Mouse (Mus musculus) limb, embryonic 10.5 days (tissue): ENCODE results near the gene Alx1. TPM values are rescaled to one million over a fixed set of nuclear protein-coding genes. Genes with fewer than 3 reads are reported as not detected.
A peak's percentile ranks its signal among the peaks of the same experiment; 100 is the strongest.

Experiments used
- DNase-seq: peaks from one replicate; pipeline ENCODE4 v3.0.0-alpha.2; 2017; ENCODE audit warnings: low spot score
- H3K27ac ChIP-seq: fragments of 300-500 bp; sonication (generic); 2 replicates; pipeline ENCODE4 v1.5.1; 2016; ENCODE audit warnings: mild to moderate bottlenecking
- H3K27me3 ChIP-seq: fragments of 300-500 bp; sonication (generic); 2 replicates; pipeline ENCODE4 v1.6.1; 2016; ENCODE audit warnings: low read depth, mild to moderate bottlenecking; ENCODE audit not compliant: poor library complexity, severe bottlenecking
- H3K36me3 ChIP-seq: fragments of 300-500 bp; sonication (generic); 2 replicates; pipeline ENCODE4 v1.6.1; 2016; ENCODE audit warnings: mild to moderate bottlenecking, moderate library complexity
- H3K4me1 ChIP-seq: fragments of 300-500 bp; sonication (generic); 2 replicates; pipeline ENCODE4 v1.6.1; 2016
- H3K4me3 ChIP-seq: fragments of 300-500 bp; sonication (generic); 2 replicates; pipeline ENCODE4 v1.5.1; 2016; ENCODE audit warnings: mild to moderate bottlenecking, moderate library complexity
- H3K9me3 ChIP-seq: fragments of 300-500 bp; sonication (generic); replicated peaks from 2 replicates; pipeline ENCODE4 v1.6.1; 2016; ENCODE audit warnings: mild to moderate bottlenecking
- WGBS: fragments of 180-500 bp; shearing (Covaris S2); methylation state at CpG from one replicate; pipeline ENCODE4 v1.1.7; 2016; 5-methylcytosine and 5-hydroxymethylcytosine counted together
- polyA plus RNA-seq: library from polyadenylated mRNA; unstranded; fragments of >200 nt; fragmentation: Nextera tagmentation; extraction: Ambion mirVana; gene quantifications from 2 replicates; pipeline ENCODE4 v1.2.1, GENCODE M21; 2016

Alx1 gene
- polyA plus RNA-seq, result 7.8 and 11.2 TPM in 2 replicates

DNA sequence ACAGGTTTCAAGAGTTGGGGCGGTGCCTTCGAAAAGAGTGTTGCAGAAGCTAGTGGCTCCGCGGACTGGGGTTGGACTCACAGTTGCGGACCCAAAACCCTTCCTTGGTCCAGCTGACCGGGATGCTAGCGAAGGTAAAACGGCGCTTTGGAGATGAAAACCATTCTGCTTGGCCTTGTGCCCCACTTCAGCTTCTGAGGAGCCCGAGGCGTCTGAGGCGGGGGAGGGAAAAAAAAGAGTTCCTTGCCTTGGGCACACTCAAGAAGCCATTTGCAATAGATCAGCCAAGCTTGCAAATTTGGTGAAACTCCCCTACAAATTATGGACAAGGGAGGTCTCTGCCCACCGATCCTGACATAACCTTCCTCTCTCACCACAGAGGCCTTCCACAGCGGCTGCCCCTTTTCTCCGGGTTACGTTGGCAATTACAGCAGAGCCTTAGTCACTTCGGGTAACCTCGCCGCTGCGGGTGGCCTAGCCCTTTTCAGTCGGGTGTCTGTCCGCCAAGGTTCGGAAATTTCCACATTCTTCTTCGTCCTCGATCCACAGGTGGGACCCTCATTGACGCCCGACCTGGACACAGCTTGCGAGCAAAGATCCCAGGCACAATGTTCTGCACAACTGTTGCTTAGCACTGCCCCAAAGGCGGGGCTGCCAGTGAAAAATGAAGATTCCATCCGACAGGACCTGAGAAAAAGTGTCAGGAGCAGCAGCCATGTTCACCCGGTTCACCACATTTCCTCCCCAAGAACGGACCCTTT, at the start of gene Alx1:
TSS of gene Alx1 (minus strand) at position 486 of the 761 bp plus-strand sequence.
- Histone ChIP-seq H3K9me3 (no peaks in the 10 kb centered on the region), H3K27me3 (peaks cover 73% of the 10 kb centered on the region), H3K27ac (peak within 1 kb of the TSS; percentile 83), H3K36me3 (no peaks in the 10 kb centered on the region), H3K4me3 (peak within 1 kb of the TSS; percentile 58), H3K4me1 (peaks cover 38% of the 10 kb centered on the region)
- 2% methylated on average over 32 of the region's 32 CpGs for WGBS
- peak; percentile 63 for DNase-seq

DNA sequence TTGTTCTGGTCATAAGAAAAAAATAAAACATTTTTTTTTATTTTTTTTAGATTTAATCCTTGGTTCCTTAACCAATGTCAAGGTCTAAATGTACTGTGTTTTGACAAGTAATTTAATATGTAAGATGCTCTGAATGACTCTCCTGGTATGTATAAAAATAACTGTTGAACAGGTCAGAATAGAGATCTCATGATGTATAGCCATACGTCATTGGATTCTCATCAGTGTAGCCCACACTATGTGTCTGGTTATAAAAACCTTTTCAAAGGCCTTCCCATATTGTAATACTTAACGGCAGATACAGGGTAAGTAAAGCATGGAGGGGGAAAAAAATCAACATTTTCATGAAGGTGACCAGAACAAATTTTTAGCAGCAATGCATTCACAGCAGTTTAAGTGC, 19.6 kb upstream of the Alx1 start:
- WGBS, result 89% methylated on average over 2 of the region's 2 CpGs
- Histone ChIP-seq H3K9me3 (no peaks in the 10 kb centered on the region), H3K27ac (no peak overlapping the region), H3K4me3 (no peak overlapping the region), H3K36me3 (no peaks in the 10 kb centered on the region), H3K27me3 (no peaks in the 10 kb centered on the region), H3K4me1 (no peaks in the 10 kb centered on the region)
- DNase-seq, result no peak

DNA sequence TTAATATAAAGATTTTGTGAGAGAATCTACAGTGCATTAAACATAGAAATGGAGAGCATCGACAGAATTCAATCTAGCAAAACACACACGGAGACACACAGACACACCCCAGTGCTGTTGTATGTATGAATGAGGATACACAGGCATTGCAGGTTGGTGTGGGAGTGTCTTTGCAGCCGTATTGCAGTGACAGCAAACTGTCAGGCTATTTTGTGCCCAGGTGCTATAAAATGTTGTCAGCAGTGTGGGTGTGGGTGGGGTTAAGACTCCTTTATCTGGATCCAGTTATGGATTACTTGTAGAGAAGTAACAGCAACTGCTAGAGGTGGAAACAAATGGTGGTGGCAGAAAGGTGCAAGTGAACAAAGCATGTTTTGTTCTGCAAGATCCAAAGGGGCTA, 16.6 kb upstream of the Alx1 start:
- WGBS, result 58% methylated on average over 3 of the region's 3 CpGs
- H3K27ac ChIP-seq, result no peak overlapping the region

DNA sequence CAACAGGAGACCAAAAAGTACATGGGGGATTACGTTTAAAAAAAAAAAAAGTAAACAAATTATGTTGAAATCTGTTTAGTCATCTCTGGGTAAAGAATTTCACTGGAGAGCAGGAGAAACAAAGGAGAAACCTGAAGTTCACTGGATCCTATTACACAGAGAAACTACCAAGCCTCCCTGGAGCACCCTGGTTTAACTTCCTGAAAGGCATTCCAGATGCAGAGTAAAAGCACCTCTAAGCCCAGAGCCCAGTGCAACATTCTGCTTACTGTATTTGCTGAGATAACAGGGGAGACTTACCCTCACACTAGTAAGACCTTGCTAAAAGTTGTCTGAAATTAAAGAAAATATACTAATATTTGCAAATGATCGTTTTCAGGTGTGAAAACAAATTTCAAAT, 15.0 kb upstream of the Alx1 start:
- WGBS, result 63% methylated on average over 2 of the region's 2 CpGs
- no peak for DNase-seq

More for the DNA sequence above, 16.6 kb upstream of the Alx1 start:
- H3K27me3 ChIP-seq, result no peaks in the 10 kb centered on the region
- no peak overlapping the region for H3K4me3 ChIP-seq
- no peaks in the 10 kb centered on the region for H3K4me1 ChIP-seq
- DNase-seq, result no peak
- no peaks in the 10 kb centered on the region for H3K9me3 ChIP-seq
- no peaks in the 10 kb centered on the region for H3K36me3 ChIP-seq

DNA sequence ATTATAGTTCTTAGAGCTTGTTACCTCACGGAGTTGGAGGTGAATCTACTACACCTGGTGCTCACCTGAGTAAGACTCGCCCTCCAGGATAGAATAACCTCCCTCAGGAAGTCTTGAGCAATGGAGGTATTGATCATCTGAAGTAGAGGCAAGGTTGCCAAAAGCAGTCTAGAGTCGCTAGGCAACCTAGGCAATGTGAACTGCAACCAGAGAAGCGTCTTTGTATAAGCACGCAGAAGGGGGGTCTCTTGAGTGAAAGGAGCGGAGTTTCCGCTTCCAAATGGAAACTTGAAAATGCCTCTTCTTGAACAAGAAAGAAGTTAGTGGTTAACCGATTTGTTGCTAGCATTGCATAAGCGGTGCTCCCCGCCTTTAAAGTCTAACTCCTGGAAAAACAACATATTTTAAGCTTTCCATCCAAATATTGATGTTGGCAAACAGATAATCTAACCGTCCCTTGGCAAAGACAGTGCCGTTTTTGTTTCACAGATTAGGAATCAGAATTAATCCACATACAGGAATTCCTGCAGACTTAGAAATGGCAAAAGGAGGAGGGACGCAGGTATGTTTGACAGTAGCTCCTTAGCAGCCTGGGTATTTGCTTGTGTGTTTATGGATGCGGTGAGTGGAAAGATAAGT, 5.1 kb upstream of the Alx1 start:
- DNase-seq, result no peak

More for the DNA sequence above, 15.0 kb upstream of the Alx1 start:
- H3K4me3 ChIP-seq, result no peak overlapping the region
- no peak overlapping the region for H3K27ac ChIP-seq
- no peaks in the 10 kb centered on the region for H3K36me3 ChIP-seq
- no peaks in the 10 kb centered on the region for H3K27me3 ChIP-seq
- no peaks in the 10 kb centered on the region for H3K4me1 ChIP-seq
- H3K9me3 ChIP-seq, result no peaks in the 10 kb centered on the region

DNA sequence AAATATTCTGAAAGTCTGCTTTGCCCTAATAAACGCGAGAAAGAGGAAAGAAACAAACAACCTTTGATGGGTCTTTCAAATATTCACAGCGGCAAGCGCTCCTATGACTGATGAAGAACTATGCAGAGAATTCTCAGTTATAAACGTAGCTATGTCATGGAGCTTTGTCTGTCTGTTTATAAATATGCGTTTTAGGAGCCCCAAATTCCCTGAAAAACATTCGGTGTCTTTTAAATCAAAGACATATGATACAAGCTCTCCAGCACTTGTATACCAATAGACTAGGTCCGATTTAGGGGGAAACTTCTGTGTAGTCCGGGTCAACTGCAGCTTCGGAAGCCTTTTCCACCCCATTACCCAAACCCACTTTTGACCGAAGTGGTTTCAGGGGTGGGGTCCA, 916 bp upstream of the Alx1 start:
- peaks cover 42% of the 10 kb centered on the region for H3K4me1 ChIP-seq
- DNase-seq, result no peak
- no peak overlapping the region for H3K27ac ChIP-seq
- no peaks in the 10 kb centered on the region for H3K36me3 ChIP-seq
- no peaks in the 10 kb centered on the region for H3K9me3 ChIP-seq
- WGBS, result 3% methylated on average over 11 of the region's 11 CpGs
- H3K4me3 ChIP-seq, result no peak overlapping the region
- H3K27me3 ChIP-seq, result peaks cover 79% of the 10 kb centered on the region

More for the DNA sequence above, 5.1 kb upstream of the Alx1 start:
- H3K27ac ChIP-seq, result no peak overlapping the region
- H3K27me3 ChIP-seq, result peaks cover 67% of the 10 kb centered on the region
- WGBS, result 3% methylated on average over 14 of the region's 14 CpGs
- peaks cover 10% of the 10 kb centered on the region for H3K4me1 ChIP-seq
- H3K9me3 ChIP-seq, result no peaks in the 10 kb centered on the region
- H3K36me3 ChIP-seq, result no peaks in the 10 kb centered on the region
- H3K4me3 ChIP-seq, result no peak overlapping the region

DNA sequence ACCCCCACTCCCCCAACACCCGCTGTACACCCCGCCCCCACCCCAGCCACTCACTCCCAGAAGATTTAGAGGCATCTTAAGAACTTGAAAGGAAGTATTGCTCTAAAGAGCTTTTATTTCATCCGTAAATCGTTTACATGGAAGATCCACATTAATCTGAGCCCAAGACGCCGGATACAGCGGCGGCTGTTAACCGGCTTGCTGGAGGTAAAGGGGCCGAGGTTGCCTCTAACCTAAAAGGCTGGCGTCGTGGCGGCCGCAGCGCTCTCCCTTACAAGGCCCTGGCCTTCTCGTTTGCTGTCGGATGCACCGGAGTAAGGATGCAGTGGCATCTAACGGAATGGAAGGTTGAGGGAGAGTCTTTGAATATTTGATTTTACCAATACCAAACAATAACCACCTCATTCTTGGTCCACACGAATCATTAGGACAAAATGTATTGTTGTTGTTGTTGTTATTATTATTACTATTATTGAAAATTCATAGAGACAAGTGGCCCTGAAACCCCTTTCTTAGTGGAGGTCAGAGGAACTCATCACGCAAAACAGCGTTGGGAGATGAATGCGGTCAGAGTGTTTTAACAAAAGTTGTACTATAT, 784 bp downstream of the Alx1 start:
- WGBS, result under 1% methylated on average over 23 of the region's 23 CpGs
- peaks cover 68% of the 10 kb centered on the region for H3K27me3 ChIP-seq

DNA sequence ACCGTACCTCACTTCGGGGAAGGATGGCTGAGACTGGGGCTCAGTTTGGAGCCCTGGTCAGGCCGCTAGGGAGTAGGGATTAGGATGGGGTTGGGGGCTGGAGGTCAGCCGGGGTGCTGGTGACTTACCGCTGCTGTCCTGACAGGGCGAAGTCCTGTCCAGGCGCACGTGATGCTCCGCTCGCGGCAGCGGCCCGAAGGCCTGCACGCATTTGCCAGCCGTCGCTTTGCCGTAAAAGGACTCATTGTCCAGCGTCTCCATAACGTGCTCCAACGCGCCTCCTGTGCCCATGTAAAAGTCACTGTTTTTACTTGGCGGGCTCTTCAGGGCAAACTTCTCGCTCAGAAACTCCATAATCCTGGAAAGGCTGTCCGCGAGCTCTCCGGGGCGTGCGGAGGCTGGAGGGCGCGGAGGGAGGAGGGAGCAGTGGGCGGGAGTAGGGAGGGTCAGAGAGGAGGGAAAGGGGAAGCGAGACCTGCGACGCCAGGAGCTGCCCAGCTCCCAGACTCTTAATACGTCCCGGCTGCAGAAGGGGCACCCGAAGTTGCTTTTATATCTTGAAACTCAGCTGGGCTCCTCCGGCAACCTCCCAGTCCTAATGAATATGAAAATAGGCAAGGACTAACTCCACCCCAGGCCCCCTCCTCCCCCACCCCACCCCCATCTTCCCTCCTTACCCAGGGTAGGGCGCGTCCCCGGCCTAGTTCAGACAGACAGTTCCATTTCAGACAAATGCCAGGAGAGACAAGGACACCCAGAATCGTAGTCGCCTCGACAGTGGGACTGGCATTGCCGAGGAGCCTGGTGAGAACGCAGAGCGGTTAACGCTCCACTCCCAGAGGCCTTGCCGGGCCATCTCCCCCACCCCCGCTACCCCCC, 1.5 kb downstream of the Alx1 start:
- H3K4me1 ChIP-seq, result peaks cover 38% of the 10 kb centered on the region
- no peaks in the 10 kb centered on the region for H3K36me3 ChIP-seq
- WGBS, result under 1% methylated on average over 49 of the region's 50 CpGs
- peak; percentile 82 for DNase-seq
- H3K27ac ChIP-seq, result peak overlapping the region; percentile 83
- peaks cover 61% of the 10 kb centered on the region for H3K27me3 ChIP-seq
- H3K4me3 ChIP-seq, result peak overlapping the region; percentile 58
- H3K9me3 ChIP-seq, result no peaks in the 10 kb centered on the region

More for the DNA sequence above, 784 bp downstream of the Alx1 start:
- Histone ChIP-seq H3K9me3 (no peaks in the 10 kb centered on the region), H3K27ac (peak overlapping the region; percentile 83), H3K4me1 (peaks cover 38% of the 10 kb centered on the region), H3K4me3 (peak overlapping the region; percentile 58), H3K36me3 (no peaks in the 10 kb centered on the region)
- DNase-seq, result peak; percentile 56

DNA sequence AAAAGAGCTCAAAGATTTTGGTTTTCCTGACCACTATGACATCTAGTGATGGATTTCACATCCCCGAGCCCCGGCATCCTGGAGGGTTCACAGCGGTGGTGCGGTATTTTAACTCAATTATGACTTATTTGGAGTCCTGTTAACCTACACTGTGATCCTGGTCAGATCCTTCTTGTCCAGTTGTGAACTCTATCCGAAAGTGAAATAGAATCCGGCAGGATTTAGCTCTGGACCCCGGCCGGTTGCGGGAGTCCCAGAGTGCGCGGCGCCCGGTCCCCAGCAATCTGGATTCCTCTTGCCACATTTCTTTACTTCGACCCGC, 2.1 kb downstream of the Alx1 start:
- Histone ChIP-seq H3K27me3 (peaks cover 55% of the 10 kb centered on the region), H3K4me1 (peaks cover 38% of the 10 kb centered on the region), H3K9me3 (no peaks in the 10 kb centered on the region), H3K36me3 (no peaks in the 10 kb centered on the region), H3K27ac (peak overlapping the region; percentile 83), H3K4me3 (peak overlapping the region; percentile 58)
- WGBS, result under 1% methylated on average over 15 of the region's 15 CpGs
- no peak for DNase-seq

DNA sequence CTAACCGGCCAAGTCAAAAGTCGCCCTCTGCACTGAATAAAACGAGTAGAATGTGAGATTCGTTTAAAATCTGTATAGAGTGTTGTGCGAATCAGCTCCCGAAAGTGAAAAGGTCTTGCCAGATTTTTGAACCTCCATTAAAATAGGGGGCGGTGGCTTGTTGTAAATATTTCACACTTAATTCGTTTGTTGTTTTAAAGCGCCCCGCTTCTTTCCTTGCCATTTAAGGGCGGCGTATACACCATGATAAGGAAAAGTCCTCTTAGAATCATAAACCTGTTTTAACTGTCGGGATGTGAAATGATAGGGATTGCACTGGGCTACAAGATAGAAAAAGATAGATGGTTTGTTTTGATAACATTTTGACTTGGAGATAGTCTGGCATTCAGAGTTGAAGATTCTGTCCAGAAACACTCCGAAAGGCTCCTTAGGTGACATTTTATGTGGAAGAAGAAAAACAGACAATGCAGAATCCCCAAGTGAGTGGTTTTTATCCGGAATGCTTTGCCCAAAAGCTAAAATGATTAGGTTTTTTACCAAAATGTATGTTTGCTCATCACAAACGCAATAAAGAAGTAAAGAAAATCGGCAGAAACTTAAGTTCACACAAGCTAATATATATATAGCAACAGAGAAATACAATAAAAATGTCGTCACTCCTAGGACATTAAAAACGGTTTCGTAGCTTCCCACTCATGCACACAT, 2.6 kb downstream of the Alx1 start:
- H3K9me3 ChIP-seq, result no peaks in the 10 kb centered on the region
- H3K4me1 ChIP-seq, result peaks cover 38% of the 10 kb centered on the region
- peak overlapping the region; percentile 58 for H3K4me3 ChIP-seq
- under 1% methylated on average over 20 of the region's 20 CpGs for WGBS
- no peak overlapping the region for H3K27ac ChIP-seq
- H3K27me3 ChIP-seq, result peaks cover 50% of the 10 kb centered on the region
- no peak for DNase-seq
- H3K36me3 ChIP-seq, result no peaks in the 10 kb centered on the region

DNA sequence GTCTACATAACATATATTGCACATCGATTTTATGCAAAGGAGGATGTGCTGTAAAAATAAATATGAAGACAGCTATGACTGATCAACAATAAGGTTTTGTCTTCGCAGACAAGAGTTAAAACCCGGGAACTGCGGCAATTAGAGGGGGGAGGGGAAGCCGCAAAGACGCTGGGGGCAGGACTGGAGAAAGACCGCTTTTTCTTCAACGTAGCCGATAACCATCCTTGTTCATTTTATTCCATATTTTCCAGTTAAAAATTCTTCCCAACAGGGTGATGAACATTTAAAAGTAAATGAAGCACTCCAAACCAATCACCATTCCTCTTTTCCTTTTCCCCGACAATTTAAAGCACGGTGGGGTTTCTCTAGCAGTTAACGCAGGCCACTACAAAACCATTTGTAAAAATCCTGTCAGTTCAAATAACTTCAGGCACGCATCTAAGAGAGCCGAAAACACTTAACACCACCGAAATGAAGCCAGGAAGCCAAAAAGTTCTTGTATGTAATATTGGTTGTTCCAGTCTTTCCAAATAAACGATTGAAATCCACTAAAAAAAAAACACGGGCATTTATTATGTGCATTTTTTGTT, 3.3 kb downstream of the Alx1 start:
- no peak overlapping the region; the same call in 1 of the 2 replicates for H3K27ac ChIP-seq
- no peak for DNase-seq
- H3K4me3 ChIP-seq, result peak overlapping the region; percentile 58
- under 1% methylated on average over 17 of the region's 17 CpGs for WGBS
- H3K36me3 ChIP-seq, result no peaks in the 10 kb centered on the region
- H3K4me1 ChIP-seq, result peaks cover 38% of the 10 kb centered on the region
- H3K9me3 ChIP-seq, result no peaks in the 10 kb centered on the region
- peaks cover 43% of the 10 kb centered on the region for H3K27me3 ChIP-seq

DNA sequence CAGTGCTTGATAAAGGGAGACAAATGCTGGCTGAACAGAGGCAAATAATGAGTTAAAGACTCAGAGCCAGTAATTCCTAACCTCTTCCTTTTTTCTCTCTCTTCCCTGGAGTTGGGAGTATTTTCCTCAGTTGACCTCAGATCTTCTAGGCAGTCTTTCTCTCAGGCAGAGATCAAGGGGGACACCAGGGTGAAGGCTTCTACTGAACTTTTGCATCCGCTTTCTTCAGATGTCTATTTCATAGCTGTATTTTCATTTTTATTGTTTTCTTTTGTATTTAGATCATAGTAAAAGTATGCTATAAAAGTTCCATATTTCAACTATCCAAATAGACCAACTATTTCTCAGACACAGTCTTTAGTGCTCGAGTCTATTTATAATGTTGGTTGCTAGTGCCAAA, 27.5 kb downstream of the Alx1 start:
- H3K4me1 ChIP-seq, result peaks cover 13% of the 10 kb centered on the region
- no peak overlapping the region for H3K27ac ChIP-seq
- 75% methylated on average over 2 of the region's 2 CpGs for WGBS
- H3K27me3 ChIP-seq, result no peaks in the 10 kb centered on the region
- no peaks in the 10 kb centered on the region for H3K9me3 ChIP-seq
- no peaks in the 10 kb centered on the region for H3K36me3 ChIP-seq
- no peak overlapping the region for H3K4me3 ChIP-seq
- DNase-seq, result no peak
